Mouse (Mus musculus) lung, embryonic 15.5 days (tissue): ENCODE data around the gene Dpp4. TPM values are rescaled to one million over a fixed set of nuclear protein-coding genes. Genes with fewer than 3 reads are reported as not detected.
A peak's percentile ranks its signal among the peaks of the same experiment; 100 is the strongest.

Source experiments
- ATAC-seq: fragments of 200-750 bp; cut with Nextera tagmentation; 2 replicates; pipeline ENCODE4 v1.8.0; 2017; ENCODE audit warnings: moderate number of reproducible peaks, borderline replicate concordance; ENCODE audit not compliant: low FRiP score, low TSS enrichment; ENCODE audit errors: extremely low read depth
- H3K27ac ChIP-seq: fragments of 300-500 bp; sonication (generic); 2 replicates; pipeline ENCODE4 v1.5.1; 2015; ENCODE audit warnings: moderate library complexity, mild to moderate bottlenecking, inconsistent platforms
- H3K27me3 ChIP-seq: fragments of 300-500 bp; sonication (generic); 2 replicates; pipeline ENCODE4 v1.6.1; 2015; ENCODE audit warnings: inconsistent platforms
- H3K36me3 ChIP-seq: fragments of 300-500 bp; sonication (generic); 2 replicates; pipeline ENCODE4 v1.6.1; 2015; ENCODE audit warnings: inconsistent platforms
- H3K4me1 ChIP-seq: fragments of 300-500 bp; sonication (generic); 2 replicates; pipeline ENCODE4 v1.6.1; 2015; ENCODE audit warnings: inconsistent platforms
- H3K4me2 ChIP-seq: fragments of 300-500 bp; sonication (generic); 2 replicates; pipeline ENCODE4 v1.6.1; 2015; ENCODE audit warnings: inconsistent platforms, mild to moderate bottlenecking, moderate library complexity
- H3K4me3 ChIP-seq: fragments of 300-500 bp; sonication (generic); 2 replicates; pipeline ENCODE4 v1.5.1; 2015; ENCODE audit warnings: mild to moderate bottlenecking, inconsistent platforms
- H3K9ac ChIP-seq: fragments of 300-500 bp; sonication (generic); 2 replicates; pipeline ENCODE4 v1.6.1; 2015; ENCODE audit warnings: inconsistent platforms
- H3K9me3 ChIP-seq: fragments of 300-500 bp; sonication (generic); 2 replicates; pipeline ENCODE4 v1.6.1; 2016; ENCODE audit warnings: inconsistent platforms
- WGBS: fragments of 180-500 bp; shearing (Covaris S2); methylation state at CpG from one replicate; pipeline ENCODE4 v1.1.7; 2015; 5-methylcytosine and 5-hydroxymethylcytosine counted together
- polyA plus RNA-seq: library from polyadenylated mRNA; unstranded; fragments of >200 nt; fragmentation: Nextera tagmentation; extraction: Ambion mirVana; gene quantifications from 2 replicates; pipeline ENCODE4 v1.2.1, GENCODE M21; 2015

Dpp4 gene
- polyA plus RNA-seq, 1 experiment from 2014 or later: 31.2 TPM

DNA sequence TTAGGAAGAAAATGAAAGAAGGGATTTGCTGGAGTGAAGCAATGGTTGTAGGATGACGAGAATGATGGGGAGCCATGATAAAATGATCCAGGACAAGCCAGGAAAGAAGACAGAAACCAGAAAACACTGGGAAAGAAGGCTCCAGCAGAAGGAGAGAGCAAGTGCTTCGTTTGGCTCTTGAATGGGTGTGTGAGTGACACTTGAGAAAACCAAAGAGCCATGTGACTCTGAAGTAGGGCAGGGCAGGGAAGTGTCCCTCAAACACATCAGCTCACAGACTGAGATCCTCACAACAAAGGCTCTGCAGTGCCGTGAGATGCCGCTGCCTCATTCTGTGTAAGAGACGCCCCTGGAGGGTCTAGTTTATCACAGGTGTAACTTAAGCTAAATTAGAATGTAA is 29.6 kb downstream of the Dpp4 start:
- Histone ChIP-seq H3K4me3 (no peak overlapping the region), H3K4me1 (no peaks in the 10 kb centered on the region), H3K4me2 (no peak overlapping the region), H3K9me3 (no peaks in the 10 kb centered on the region), H3K27me3 (no peaks in the 10 kb centered on the region), H3K9ac (no peak overlapping the region), H3K27ac (0 out of 2 replicates have a peak overlapping the region, but pooled peaks have one; percentile 9), H3K36me3 (no peaks in the 10 kb centered on the region)
- peak; percentile 65; the same call in 1 of the 2 replicates for ATAC-seq
- 46% methylated on average over 5 of the region's 5 CpGs for WGBS

DNA sequence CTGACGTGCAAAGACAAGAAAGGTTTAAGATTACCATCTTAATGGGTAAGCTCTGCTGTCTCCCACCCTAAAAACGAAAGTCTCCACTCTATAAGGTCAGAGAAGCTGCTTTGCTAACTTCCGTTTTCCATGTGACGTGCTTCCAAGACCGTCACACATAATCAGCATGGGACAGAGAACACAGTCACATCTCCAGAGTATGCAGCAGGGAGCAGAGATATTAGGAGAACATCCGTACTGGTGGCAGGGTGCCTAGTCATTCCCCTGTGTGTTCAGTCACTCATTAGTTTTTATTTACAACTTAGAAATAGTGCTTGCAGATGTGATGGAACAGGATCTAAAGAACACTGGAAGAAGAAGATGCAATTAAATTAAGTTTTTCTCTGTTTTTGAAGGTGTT is 30.3 kb downstream of the Dpp4 start:
- H3K27ac ChIP-seq: no peak overlapping the region
- WGBS: 73% methylated on average over 6 of the region's 6 CpGs
- no peak overlapping the region for H3K4me3 ChIP-seq
- H3K9me3 ChIP-seq: no peaks in the 10 kb centered on the region
- ATAC-seq: no peak
- H3K4me1 ChIP-seq: no peaks in the 10 kb centered on the region
- no peak overlapping the region for H3K9ac ChIP-seq
- no peaks in the 10 kb centered on the region for H3K36me3 ChIP-seq
- no peak overlapping the region for H3K4me2 ChIP-seq
- H3K27me3 ChIP-seq: no peaks in the 10 kb centered on the region

DNA sequence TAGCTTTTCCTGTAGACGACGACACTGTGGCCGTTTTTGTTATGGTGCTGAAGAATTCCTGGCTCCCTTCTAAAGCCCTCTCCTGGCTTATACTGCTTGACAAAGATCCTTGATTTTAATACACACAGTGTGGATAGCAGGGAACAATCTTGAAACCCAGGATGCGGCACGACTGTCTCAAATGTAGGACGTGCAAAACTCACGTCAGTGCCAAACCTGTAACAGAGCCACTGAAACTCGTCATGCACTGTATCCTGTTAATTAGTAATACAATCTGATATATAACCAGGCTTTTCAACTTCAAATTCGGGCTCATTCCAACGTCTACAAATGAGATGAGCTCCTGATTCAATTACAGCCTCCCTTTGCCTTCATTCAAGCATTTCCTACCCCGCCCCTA is 38.3 kb downstream of the Dpp4 start:
- H3K27me3 ChIP-seq: no peaks in the 10 kb centered on the region
- no peaks in the 10 kb centered on the region for H3K4me1 ChIP-seq
- H3K27ac ChIP-seq: no peak overlapping the region
- WGBS: 81% methylated on average over 11 of the region's 11 CpGs
- H3K9ac ChIP-seq: no peak overlapping the region
- no peaks in the 10 kb centered on the region for H3K9me3 ChIP-seq
- H3K4me3 ChIP-seq: no peak overlapping the region
- no peak overlapping the region for H3K4me2 ChIP-seq
- no peak for ATAC-seq
- no peaks in the 10 kb centered on the region for H3K36me3 ChIP-seq

DNA sequence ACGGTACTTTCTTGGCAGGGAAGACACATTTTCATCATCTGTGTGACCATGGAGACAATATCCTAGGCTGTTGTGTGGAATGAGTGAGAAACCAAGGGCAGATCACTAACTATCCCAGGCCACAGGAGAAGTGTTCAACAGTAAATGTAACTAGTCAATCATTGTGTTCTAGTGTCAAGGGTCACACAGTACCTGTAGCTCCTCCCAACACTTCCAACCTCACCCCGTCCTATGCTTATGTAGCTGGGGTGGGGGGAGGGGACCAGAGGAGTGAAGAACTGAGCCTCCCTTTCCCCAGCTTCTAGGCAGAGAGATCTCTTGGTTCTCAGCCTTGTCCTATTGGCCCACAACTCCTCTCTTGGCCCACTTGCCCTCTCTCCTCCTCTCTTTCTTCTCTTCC is 42.0 kb downstream of the Dpp4 start:
- Histone ChIP-seq H3K9me3 (no peaks in the 10 kb centered on the region), H3K27me3 (no peaks in the 10 kb centered on the region), H3K4me2 (no peak overlapping the region), H3K9ac (no peak overlapping the region), H3K4me1 (no peaks in the 10 kb centered on the region), H3K36me3 (no peaks in the 10 kb centered on the region), H3K4me3 (no peak overlapping the region), H3K27ac (no peak overlapping the region)
- WGBS: 53% methylated on average over 2 of the region's 2 CpGs
- ATAC-seq: no peak

DNA sequence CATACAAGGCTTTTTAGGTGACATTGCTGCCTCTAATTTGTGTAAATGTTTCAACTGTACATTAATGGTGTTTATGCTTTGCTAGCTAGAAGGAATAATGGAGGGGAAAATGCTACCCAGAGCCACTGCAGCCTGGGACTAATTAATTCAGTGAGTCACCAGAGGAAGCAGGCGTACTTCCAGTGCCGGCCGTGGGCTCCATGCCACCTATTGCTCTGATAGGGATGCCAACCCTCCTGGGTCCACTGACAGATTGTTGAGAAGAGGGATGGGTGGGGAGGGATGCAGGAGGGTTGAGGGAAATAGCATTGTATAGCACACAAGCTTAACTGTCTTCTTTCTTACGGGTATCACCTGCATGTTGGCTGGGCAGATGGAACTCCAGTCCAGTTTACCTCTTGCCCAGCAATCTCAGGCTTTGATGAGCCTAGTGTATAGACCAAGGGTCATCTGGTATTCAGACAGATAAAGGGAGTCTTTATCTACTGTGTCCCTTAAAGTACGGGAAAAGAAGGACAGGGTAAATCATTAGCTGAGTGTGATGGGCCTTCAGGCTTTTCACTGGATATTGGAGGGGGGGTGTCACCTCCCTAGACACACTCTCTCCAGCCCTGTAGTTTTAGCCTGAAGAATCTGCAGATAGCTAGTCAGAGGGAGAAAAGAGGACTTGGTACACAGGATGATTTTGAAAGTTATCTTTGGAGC is 43.5 kb downstream of the Dpp4 start:
- no peak overlapping the region for H3K27ac ChIP-seq
- H3K27me3 ChIP-seq: no peaks in the 10 kb centered on the region
- 71% methylated on average over 5 of the region's 5 CpGs for WGBS
- no peaks in the 10 kb centered on the region for H3K9me3 ChIP-seq
- no peaks in the 10 kb centered on the region for H3K4me1 ChIP-seq
- H3K4me3 ChIP-seq: no peak overlapping the region
- H3K36me3 ChIP-seq: no peaks in the 10 kb centered on the region
- no peak overlapping the region for H3K4me2 ChIP-seq
- H3K9ac ChIP-seq: no peak overlapping the region
- no peak for ATAC-seq

DNA sequence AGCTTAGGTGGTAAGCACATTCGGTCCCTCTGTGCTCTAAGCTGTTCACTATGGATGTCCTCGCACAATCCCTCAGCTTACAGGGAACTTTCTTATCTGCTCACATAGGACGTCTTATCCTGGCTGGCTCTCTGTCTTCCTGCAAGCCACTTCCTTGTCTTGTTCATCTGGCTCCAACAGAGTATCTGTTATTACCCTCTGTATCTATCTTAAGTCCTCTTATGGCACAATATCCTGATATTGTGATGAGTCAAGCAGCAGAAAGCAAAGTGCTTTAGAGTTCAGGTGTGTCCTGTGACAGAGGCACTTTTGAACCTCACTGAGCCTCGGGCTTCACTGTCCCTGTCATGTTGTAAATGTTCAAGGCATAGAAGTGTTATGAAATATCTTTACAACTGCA is 48.4 kb downstream of the Dpp4 start:
- 70% methylated on average over 4 of the region's 4 CpGs for whole genome bisulfite sequencing
- no peak overlapping the region for H3K9ac ChIP-seq

DNA sequence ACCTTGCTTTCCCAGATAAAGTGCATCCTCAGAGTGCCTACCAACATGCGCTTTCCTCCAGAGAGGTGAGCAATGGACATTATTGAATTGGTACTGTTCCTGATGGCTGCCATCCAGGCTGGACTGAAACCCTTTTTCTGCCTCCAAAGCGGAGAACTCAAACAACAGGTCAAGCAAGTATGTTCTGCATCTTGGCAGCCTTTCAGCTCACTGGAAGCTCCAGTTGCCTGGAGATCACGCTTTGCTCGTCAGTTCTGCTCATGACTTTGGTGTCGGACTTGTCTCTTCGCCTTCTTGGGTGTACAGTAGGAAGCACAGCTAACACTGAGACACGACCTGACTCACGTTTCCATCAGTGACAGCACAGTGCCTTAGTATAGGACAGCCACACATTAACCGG is 49.8 kb downstream of the Dpp4 start:
- 76% methylated on average over 9 of the region's 9 CpGs for WGBS
- Histone ChIP-seq H3K4me3 (no peak overlapping the region), H3K9me3 (no peaks in the 10 kb centered on the region), H3K27me3 (no peaks in the 10 kb centered on the region), H3K4me2 (no peak overlapping the region), H3K27ac (no peak overlapping the region), H3K4me1 (no peaks in the 10 kb centered on the region), H3K9ac (no peak overlapping the region), H3K36me3 (no peaks in the 10 kb centered on the region)
- no peak for ATAC-seq

More for the DNA sequence above, 48.4 kb downstream of the Dpp4 start:
- no peaks in the 10 kb centered on the region for H3K36me3 ChIP-seq
- no peaks in the 10 kb centered on the region for H3K9me3 ChIP-seq
- H3K4me1 ChIP-seq: no peaks in the 10 kb centered on the region
- no peak overlapping the region for H3K4me3 ChIP-seq
- H3K27me3 ChIP-seq: no peaks in the 10 kb centered on the region
- H3K27ac ChIP-seq: no peak overlapping the region
- ATAC-seq: no peak
- H3K4me2 ChIP-seq: no peak overlapping the region

DNA sequence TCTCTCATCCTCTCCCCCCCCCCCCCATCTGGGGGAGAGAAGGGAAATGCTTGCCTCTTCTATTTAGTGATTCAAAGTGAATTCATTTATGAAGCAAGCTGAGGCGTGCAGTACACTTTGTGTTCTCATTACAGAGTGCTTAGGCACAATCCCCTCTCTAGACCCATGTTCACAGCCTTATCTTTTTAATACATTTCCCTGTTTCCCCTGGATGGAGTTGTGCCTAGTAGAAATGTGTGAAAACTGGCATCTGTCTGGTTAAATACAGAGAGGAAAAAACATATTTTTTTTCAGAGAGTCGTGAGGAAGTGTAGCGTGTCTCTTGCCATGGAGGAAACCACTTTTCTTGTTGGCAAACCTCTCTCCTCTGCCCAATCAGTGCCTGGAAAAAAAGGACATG is 50.5 kb downstream of the Dpp4 start:
- Histone ChIP-seq H3K36me3 (no peaks in the 10 kb centered on the region), H3K27ac (no peak overlapping the region), H3K4me1 (no peaks in the 10 kb centered on the region), H3K4me2 (no peak overlapping the region), H3K9me3 (no peaks in the 10 kb centered on the region), H3K27me3 (no peaks in the 10 kb centered on the region), H3K9ac (no peak overlapping the region), H3K4me3 (no peak overlapping the region)
- no peak for ATAC-seq
- WGBS: 68% methylated on average over 3 of the region's 3 CpGs

DNA sequence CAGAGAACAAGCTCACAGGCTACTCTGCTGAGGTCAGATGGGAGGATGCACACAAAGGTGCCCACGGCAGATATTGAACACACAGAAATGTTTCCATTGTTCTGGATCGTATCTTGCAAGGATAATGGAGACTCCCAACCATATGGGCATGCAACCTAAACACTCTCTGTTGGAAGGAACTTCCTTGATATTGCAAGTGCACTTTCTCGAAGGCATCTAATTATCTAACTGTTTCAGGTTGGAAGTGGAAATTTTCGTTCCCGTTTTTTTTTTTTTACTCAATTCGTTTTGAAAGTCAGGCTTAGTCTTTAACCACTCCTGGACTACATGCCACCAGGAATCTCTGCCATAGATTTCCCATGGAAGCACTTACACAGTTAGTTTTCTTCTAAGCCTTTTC is 51.2 kb downstream of the Dpp4 start:
- Histone ChIP-seq H3K4me2 (no peak overlapping the region), H3K27ac (no peak overlapping the region), H3K4me3 (no peak overlapping the region), H3K27me3 (no peaks in the 10 kb centered on the region), H3K9me3 (no peaks in the 10 kb centered on the region), H3K36me3 (no peaks in the 10 kb centered on the region), H3K9ac (no peak overlapping the region), H3K4me1 (no peaks in the 10 kb centered on the region)
- WGBS: 85% methylated on average over 6 of the region's 6 CpGs
- no peak for ATAC-seq

DNA sequence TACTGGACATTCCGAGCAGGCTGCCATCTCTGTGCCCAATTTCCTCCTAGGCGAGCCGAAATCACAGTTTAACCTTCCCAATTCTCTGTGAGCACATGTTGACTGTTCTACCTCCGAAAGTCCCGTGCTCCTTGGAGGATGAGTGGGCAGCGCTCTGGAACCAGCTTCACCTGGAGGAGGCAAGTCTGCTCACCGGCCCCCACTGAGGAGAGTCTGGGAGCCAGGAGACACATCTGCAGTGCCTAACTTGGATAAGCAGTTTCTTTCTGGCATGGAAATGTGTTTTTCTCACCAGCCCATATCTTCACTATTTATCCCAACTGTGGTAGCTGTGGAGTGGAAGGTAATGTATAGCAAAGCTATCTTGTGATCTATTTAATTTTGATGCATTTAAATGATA is 54.8 kb downstream of the Dpp4 start:
- Histone ChIP-seq H3K4me2 (no peak overlapping the region), H3K9me3 (no peaks in the 10 kb centered on the region), H3K27me3 (no peaks in the 10 kb centered on the region), H3K27ac (no peak overlapping the region), H3K9ac (no peak overlapping the region), H3K36me3 (no peaks in the 10 kb centered on the region), H3K4me3 (no peak overlapping the region), H3K4me1 (no peaks in the 10 kb centered on the region)
- WGBS: 87% methylated on average over 7 of the region's 7 CpGs
- ATAC-seq: no peak

DNA sequence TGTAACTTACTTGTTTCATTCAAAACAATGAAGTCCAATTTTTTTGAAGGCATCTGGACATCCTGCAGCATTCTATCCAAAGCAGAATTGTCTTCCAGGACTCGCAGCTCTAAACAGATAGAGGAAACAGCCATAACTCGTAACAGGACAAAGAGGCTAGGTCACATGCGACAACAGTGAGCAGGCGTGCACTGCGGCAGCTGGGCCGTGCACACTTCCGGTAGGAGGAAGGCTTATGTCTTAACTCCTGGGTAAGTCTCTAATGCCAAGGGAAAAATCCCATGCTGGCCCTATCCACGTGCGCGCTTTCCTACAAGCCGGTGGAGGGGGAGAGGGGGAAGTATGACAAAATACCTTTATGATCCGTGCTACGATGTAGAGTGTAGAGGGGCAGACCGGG is 55.4 kb downstream of the Dpp4 start:
- no peaks in the 10 kb centered on the region for H3K4me1 ChIP-seq
- ATAC-seq: no peak
- no peaks in the 10 kb centered on the region for H3K27me3 ChIP-seq
- H3K27ac ChIP-seq: no peak overlapping the region
- H3K4me2 ChIP-seq: no peak overlapping the region
- no peaks in the 10 kb centered on the region for H3K36me3 ChIP-seq
- WGBS: 84% methylated on average over 14 of the region's 14 CpGs
- no peaks in the 10 kb centered on the region for H3K9me3 ChIP-seq
- H3K9ac ChIP-seq: no peak overlapping the region
- H3K4me3 ChIP-seq: no peak overlapping the region

DNA sequence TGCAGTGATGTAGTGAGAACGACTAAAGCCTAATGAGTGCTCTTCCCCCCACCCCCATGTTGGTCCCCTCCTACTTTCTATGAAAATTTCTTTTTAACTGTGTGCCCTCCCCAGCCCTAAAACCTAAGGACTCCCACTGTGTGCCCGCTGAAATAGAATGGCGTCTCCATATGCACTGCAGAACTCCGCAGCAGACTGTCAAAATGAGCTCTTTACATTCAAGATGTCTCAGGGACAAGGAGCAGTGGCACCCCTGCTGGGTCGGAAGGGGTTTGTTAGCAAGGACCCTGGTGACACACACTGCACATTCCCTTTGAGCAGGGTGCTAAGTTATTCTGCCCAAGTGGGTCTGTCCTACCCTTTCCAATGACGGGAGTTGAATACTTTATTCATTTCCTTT is 56.3 kb downstream of the Dpp4 start:
- no peak overlapping the region for H3K4me3 ChIP-seq
- no peaks in the 10 kb centered on the region for H3K36me3 ChIP-seq
- H3K4me2 ChIP-seq: no peak overlapping the region
- no peak overlapping the region for H3K9ac ChIP-seq
- no peak for ATAC-seq
- no peaks in the 10 kb centered on the region for H3K27me3 ChIP-seq
- no peaks in the 10 kb centered on the region for H3K4me1 ChIP-seq
- H3K9me3 ChIP-seq: no peaks in the 10 kb centered on the region
- no peak overlapping the region for H3K27ac ChIP-seq
- WGBS: 64% methylated on average over 6 of the region's 6 CpGs

DNA sequence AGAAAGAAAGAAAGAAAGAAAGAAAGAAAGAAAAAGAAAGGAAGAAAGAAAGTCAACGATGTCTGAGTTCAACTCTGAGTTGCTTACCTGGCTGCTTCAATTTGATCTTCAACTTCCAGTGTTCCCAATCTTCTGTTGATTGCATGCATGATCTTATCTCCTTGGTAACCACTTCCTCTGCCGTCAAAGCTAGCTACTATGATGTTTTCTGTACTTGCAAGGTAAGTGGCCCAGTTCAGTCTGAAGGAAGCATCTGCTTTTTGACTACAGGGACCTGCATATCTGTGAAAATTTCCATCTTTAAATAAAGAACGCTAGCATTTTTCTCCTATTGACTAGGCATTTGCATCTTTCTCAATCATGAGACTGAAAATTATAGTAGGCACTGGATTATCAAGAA is 60.0 kb downstream of the Dpp4 start:
- H3K27ac ChIP-seq: no peak overlapping the region
- H3K9me3 ChIP-seq: no peaks in the 10 kb centered on the region
- ATAC-seq: no peak
- no peak overlapping the region for H3K9ac ChIP-seq
- no peaks in the 10 kb centered on the region for H3K4me1 ChIP-seq
- no peak overlapping the region for H3K4me2 ChIP-seq
- WGBS: 67% methylated on average over 3 of the region's 3 CpGs
- no peaks in the 10 kb centered on the region for H3K36me3 ChIP-seq
- H3K4me3 ChIP-seq: no peak overlapping the region
- H3K27me3 ChIP-seq: no peaks in the 10 kb centered on the region
